Mouse (Mus musculus) testis, adult 2 months (tissue): ENCODE data around the gene Zfp423.

Experiments used
- CTCF ChIP-seq: fragments of 200-500 bp; IDR thresholded peaks from 2 replicates; pipeline ENCODE4 v1.5.1; 2012; ENCODE audit warnings: low read depth, mild to moderate bottlenecking, inconsistent platforms, low read length, moderate library complexity; ENCODE audit not compliant: control insufficient read depth, insufficient read depth, insufficient replicate concordance
- POLR2A ChIP-seq: fragments of 200-500 bp; IDR thresholded peaks from 2 replicates; pipeline ENCODE4 v1.6.1; 2012; ENCODE audit warnings: low read depth, mild to moderate bottlenecking, inconsistent platforms, low read length, moderate library complexity; ENCODE audit not compliant: control insufficient read depth

- TF ChIP-seq CTCF = no peak
- no peak for TF ChIP-seq POLR2A
Observed at GRCm38 (mm10) chr8:87984778-87985177, 25.4 kb upstream of the Zfp423 start.
